Mouse (Mus musculus) splenic B cell, adult 2 months (primary cell): ENCODE data around the gene Pax9.

Source experiments
- DNase-seq: peaks from one replicate; pipeline ENCODE4 v3.0.0-alpha.2; 2011; ENCODE audit warnings: low read depth, low spot score
- H3K27me3 ChIP-seq: 2 replicates; pipeline ENCODE4 v1.6.1; 2012; ENCODE audit warnings: mild to moderate bottlenecking, low read length, moderate library complexity, mixed read lengths; ENCODE audit not compliant: control insufficient read depth, poor library complexity, insufficient read depth, severe bottlenecking
- H3K36me3 ChIP-seq: 2 replicates; pipeline ENCODE4 v1.6.1; 2012; ENCODE audit warnings: mild to moderate bottlenecking, low read length, moderate library complexity, mixed read lengths; ENCODE audit not compliant: control insufficient read depth, poor library complexity, insufficient read depth, severe bottlenecking

The Pax9 gene

DNA sequence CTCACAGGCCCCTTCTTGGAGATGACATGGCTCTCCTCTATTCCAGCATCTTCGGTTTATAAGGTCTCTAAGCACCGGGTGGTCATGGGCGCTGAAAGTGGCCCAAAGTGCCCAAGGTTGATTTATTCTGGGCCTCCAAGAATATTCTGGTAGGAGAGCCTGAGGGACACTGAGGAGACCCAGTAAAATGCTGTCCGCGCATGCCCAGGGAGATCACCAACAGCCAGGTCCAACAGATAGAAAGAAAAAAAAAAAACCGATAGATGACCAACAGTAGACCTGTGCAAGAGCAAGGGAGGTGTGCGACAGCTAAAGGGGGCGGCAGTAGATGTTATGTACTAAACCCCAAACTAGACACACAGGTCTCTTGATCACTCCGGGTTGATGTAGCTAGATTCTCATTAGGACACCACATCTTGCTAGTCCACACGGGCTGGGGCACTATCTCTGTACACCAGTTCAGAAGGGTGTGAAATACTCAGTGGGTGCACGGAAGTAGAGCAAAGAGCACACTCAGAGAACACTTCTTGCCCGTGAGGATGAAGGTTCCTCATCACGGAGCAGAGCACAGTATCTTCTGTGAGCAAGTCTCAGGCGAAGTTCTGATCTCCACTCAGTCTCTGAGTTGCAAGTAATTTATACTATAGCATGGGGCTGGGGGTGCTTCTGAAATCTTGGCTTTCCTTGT, 2.0 kb downstream of the Pax9 start:
- DNase-seq = no peak
- Histone ChIP-seq H3K27me3 (peaks cover 4% of the 10 kb centered on the region; the same call in 1 of the 2 replicates), H3K36me3 (no peaks in the 10 kb centered on the region)

DNA sequence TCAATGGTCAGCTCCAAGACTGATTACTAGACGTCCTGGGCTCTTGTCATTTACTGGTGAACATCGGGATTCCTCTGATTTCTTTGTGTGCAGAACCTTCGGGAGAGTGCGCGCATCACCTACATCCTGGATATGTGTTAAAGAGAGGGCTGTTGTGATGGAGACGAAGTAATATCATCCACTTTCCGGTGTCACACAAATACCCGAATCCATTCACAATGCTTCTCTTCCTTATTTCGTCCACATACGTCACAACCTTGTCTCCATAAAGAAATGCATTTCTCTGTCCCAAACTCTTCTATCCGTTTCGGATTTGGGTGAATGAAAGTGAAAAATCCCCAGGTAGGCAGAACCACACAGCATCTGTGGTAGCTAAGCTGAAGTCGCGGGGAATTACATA, 2.8 kb downstream of the Pax9 start:
- DNase-seq = no peak
- Histone ChIP-seq H3K36me3 (no peaks in the 10 kb centered on the region), H3K27me3 (peaks cover 4% of the 10 kb centered on the region; the same call in 1 of the 2 replicates)

DNA sequence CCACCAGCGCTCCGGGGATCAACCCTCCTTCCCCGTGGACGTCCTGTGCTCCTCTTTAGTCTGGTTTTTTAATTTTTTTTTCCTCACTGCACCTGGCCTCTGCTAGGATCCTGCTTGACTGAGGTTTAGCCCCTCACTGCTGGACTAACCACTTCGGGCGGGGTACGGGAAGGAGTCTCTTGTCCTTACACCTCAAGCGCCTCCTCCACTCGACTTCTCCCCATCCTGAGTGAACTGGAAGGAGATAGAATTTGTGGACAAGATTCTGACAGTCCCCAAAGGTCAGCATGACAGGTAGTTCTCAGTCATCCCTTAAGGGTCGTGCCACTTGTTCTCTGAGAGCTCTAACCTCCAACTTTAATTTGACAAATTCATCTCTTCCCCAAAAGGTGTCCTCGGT, 3.4 kb downstream of the Pax9 start:
- Histone ChIP-seq H3K36me3 (no peaks in the 10 kb centered on the region), H3K27me3 (peaks cover 4% of the 10 kb centered on the region; the same call in 1 of the 2 replicates)

DNA sequence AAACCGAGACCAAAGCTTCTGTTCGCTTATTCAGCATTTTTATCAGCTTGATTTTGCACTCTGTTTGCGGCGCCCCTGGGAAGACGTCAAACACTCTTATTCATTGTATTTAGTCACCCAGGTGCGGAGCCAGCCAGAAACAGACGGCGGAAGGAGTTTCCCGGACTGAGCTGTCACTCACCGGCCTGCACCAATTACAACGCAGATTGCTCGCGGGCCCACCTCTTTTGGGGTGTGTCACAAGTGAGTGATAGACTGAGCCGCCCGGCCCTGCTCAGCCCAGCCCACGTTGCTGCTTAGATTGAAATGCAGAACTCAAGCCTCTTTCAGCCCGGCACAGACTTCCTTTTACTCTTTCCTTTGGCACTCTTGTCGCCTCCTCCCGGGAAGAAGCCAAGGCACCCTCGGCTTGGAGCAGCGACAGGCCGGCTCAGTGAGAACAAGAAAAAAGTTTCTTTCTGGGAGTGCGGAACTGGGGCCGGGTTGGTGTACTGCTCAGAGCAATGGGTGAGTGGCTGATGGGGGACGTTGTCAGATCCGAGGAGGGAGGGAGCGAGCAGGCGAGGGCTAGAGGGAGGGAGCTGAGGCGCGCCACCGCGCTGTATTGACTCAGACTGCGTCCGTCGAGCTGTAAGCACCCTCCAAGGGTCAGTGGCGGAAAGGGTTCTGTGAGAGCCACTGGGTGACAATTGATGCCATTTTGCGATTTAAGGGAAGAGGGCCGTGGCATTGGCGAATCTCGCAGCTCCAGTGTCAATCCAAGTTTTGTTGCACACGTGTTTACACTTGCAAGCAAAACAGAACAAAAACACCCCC, 4.0 kb downstream of the Pax9 start:
- Histone ChIP-seq H3K36me3 (no peaks in the 10 kb centered on the region), H3K27me3 (peaks cover 4% of the 10 kb centered on the region; the same call in 1 of the 2 replicates)
- no peak for DNase-seq

More for the DNA sequence above, 3.4 kb downstream of the Pax9 start:
- DNase-seq = no peak

DNA sequence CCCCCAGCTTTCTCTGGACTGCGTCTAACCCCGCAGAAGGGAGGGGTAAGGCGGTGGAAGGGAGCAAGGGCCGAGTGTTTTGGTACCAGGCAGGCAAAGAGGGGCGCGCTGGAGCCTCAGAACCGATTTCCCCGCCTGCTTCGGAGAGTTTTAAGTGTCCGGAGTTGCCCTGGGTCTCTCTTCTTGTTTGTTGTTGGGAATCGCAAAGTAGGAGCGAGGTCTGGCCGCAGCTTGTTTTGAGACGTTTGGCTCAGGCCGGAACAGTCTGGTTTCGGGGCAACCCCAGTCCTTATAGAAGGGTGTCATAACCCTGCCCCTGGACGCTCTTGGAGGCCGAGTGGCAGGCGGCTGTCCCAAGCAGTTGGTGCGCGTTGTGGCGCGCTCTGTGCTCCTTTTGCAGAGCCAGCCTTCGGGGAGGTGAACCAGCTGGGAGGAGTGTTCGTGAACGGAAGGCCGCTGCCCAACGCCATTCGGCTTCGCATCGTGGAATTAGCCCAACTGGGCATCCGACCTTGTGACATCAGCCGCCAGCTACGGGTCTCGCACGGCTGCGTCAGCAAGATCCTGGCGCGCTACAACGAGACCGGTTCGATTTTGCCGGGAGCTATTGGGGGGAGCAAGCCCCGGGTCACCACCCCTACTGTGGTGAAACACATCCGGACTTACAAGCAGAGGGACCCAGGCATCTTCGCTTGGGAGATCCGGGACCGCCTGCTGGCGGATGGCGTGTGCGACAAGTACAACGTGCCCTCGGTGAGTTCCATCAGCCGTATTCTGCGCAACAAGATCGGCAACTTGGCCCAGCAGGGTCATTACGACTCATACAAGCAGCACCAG, 4.8 kb downstream of the Pax9 start:
- H3K36me3 ChIP-seq = no peaks in the 10 kb centered on the region
- DNase-seq = no peak
- peaks cover 4% of the 10 kb centered on the region for H3K27me3 ChIP-seq

DNA sequence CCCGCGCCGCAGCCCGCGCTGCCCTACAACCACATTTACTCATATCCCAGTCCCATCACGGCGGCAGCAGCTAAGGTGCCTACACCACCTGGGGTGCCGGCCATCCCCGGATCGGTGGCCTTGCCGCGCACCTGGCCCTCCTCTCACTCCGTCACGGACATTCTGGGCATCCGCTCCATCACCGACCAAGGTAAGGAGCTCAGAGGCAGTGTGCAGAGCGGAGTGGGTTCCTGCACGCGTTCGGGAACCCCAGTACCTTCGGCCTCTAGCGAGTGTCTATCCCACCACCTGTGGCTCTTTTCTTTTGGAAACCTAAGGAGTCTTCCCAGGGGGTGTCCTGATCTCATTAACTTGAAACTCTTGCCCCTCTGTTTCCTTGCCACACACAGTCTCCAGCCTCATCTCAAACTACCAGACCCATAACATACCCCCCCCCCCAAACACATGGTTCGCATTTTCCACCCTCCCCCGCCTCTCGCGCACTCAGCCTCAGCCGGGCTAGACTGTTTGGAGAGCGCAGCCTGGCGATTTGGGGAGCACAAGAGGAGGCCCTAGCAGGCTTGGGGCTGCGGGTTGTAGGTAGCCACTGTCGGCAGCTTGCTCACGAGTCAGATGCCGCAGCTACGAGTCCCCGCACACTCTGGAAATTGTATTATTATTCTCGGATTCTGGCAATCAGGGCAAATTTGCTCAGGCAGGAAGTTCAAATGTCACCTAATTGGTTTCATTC, 5.6 kb downstream of the Pax9 start:
- Histone ChIP-seq H3K27me3 (peaks cover 2% of the 10 kb centered on the region), H3K36me3 (no peaks in the 10 kb centered on the region)
- DNase-seq = no peak

DNA sequence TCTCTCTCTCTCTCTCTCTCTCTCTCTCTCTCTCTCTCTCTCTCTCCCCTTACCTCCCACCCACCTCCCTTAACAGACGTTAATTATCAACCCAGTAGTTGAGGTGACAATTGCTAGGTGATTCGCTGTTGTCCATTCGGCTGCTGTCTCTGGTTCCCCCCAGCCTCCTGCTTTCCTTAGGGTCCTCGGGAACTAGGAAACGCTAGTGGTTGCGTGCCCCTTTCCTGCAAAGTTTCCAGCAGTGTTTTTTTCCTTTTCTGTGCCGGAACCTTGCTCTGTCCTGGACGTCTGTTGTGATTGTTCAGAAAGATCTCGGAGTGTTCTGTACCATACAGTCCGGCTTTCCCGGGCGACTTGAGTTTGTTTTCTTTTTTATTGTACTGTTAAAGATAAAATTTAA, 6.2 kb downstream of the Pax9 start:
- Histone ChIP-seq H3K27me3 (peaks cover 2% of the 10 kb centered on the region), H3K36me3 (no peaks in the 10 kb centered on the region)
- DNase-seq = no peak

DNA sequence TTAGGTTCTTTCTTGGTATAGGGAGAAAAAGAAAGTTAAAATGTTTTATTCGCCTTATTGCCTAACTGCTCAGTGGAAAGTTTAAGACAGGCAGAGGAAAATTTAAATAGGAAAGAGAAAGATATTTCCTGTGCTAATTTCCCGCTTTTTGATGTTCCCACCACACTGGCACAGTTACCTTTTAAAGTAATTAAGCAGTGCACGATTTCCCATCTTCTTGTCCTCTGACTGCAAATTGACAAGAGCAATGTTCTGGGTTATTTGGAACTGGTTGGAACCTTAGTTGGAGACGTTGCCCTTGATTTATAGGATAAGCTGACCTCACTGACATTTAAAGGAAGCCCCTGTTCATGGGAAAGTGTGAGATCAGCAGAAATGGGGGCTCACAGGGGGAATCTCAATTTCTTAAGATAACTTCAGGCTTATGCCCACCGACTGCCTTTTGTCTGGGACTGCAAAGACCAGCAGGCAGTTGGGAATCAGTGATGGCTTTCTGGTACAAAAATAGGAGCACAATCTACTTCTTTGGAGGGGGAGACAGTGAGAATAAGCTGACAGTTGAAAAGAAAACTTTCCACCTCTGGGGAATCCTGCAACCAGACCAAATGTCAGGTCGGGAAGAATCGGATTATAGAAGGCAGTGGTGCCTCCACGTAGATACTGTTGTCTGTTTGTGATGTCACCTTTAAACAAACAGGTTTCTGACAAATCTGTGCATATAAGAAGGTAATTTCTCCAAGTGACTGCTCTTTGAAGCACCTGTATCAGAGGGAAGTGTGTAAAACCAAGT, 6.8 kb downstream of the Pax9 start:
- Histone ChIP-seq H3K27me3 (peaks cover 2% of the 10 kb centered on the region), H3K36me3 (no peaks in the 10 kb centered on the region)
- no peak for DNase-seq

DNA sequence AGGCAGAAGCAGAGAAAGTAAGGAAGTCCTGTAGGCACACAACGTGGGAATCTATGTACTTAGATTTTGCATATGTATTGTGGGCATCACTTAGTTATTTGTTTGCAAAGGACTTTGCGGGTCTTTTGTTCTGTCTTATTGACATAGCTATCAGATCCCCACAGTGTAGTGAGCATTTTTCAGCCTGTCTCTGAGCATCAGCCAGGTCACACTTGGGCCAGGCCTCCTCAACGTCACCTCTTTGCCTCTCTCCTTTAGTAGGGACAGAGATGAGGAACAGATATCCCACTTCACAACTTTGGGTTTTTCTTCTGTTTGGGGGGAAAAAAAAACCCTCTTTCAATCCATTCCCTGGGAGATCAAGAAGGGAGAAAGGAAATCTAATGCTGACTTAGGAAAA, 7.8 kb downstream of the Pax9 start:
- Histone ChIP-seq H3K27me3 (peaks cover 2% of the 10 kb centered on the region), H3K36me3 (no peaks in the 10 kb centered on the region)
- no peak for DNase-seq

DNA sequence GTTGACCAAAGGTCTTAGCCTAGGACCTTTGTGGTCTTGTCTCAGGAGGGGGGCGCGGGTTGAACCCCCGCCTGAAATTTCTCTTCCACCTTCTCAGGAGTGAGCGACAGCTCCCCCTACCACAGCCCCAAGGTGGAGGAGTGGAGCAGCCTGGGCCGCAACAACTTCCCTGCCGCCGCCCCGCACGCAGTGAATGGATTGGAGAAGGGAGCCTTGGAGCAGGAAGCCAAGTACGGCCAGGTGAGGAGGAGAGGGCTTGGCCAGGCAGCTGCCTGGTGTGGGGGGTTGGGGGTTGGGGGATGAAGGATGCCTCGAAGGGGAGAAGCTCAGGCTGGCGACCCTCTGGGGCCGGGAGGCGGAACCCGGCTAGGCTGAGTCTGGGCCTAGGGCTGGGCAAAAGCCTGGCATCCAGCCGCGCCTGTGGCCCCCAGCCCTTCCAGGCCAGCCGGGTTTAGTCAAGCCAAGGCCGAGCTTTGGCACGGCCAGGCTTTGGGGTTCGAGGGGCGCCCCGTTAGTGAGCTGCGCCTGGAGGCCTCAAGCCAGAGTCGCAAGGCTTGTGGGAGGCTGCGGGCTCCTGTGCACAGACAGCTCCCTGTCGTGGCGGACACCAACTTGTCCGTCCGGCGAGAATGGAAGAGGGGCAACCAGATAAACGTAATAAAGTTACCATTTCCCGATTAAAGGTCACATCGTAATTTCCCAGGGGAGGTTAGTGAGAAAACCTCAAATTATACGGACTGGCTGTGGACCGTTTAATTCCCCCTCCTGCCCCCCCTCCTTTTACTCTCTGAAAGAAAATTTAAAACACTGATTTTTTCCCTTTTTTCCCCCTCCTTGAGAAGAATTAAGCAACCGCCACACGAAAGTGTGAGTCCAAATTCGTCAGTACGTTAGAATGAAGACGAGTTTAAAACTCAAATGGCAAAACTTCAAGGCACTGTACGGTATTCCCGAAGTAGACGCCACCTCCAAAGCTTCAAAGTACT, 8.6 kb downstream of the Pax9 start:
- peaks cover 2% of the 10 kb centered on the region for H3K27me3 ChIP-seq
- no peak for DNase-seq
- no peaks in the 10 kb centered on the region for H3K36me3 ChIP-seq

DNA sequence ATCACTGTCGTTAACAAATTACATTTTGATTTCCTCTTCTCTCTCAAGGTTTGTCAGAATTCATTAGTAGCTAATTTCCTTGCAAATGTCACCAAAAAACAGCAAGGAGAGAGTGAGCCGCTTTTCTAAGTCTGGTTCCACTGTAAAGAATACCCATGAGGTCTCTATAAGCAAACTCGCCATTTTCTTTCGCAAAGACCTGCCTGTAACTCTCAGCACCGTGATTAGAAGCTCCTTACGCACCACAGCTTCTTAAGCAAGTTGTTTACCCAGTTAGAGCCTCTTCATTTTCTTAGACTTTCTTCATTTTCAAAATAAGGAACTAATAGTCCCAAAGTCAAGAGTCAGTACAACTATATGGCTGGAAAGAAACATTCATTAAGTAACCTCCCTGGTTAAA, 9.4 kb downstream of the Pax9 start:
- Histone ChIP-seq H3K36me3 (no peaks in the 10 kb centered on the region), H3K27me3 (peaks cover 2% of the 10 kb centered on the region)
- no peak for DNase-seq

DNA sequence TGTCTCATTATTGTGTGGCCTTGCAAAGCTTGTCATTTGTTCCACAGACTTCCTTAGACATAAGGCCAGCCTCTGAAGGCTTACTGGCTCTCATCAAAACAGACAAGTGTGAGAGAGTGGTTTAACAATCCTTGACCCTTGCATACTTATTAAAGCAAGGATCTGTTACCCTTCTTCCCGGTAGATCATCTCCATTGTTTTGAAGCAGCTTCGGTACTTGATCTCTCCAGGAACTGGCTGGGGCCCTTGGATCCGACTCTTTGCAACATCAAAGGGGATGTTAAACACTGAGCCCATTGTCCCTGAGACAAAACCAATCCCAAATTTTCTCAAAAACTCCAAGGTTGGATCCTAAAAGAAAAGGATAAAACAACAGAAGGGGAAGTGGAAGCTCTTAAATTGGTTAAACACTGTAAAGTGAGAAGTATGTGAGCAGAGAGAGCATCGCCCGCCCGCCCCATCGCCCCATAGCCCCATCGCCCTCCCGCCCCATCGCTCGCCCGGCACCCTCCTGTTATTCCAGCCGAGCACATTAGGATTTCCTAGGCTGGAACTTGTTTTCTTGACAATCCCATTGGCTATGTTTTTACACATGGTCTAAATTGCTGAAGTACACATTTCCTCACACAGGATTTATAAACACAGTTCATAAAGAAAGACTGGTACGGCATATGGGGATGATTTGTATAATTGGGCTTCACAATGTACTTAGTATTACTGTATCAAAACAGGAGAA, 26.6 kb downstream of the Pax9 start:
- Histone ChIP-seq H3K36me3 (no peaks in the 10 kb centered on the region), H3K27me3 (no peaks in the 10 kb centered on the region)
- no peak for DNase-seq
